Mouse (Mus musculus) heart, adult 2 months (tissue): Measurements from ENCODE around the gene Magi3.

ENCODE experiments used
- CTCF ChIP-seq: fragments of 200-600 bp; IDR thresholded peaks from 2 replicates; pipeline ENCODE4 v1.8.1; 2022; ENCODE audit warnings: antibody characterized with exemption, mild to moderate bottlenecking, moderate library complexity
- POLR2A ChIP-seq: fragments of 200-500 bp; IDR thresholded peaks from 2 replicates; pipeline ENCODE4 v1.6.1; 2011; ENCODE audit warnings: mild to moderate bottlenecking, low read depth, low read length, control low read depth; ENCODE audit not compliant: insufficient read depth

DNA sequence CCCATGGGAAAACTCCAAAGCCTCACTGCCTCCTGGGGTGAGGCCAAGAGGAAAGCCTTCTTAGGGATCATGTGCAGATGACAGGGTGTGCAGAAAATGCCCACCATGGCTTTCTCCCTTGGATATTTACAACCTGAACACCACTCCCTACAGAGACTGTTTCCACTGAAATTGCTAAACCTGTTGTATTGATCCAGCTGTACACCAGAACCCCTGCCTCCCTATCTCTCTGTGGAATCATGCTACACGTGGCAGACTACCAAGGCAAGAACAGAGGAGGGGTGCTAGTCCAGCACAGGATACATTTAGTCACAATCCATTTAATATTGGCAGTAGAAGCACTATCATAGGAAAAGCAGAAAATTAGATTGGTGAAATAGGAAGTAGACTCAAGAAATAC is 94.5 kb downstream of the Magi3 start:
- TF ChIP-seq CTCF (no peak), POLR2A (no peak)
